Mouse (Mus musculus) cerebellum, adult (tissue): ENCODE measurements around the gene Tcam1.

Experiments used
- ATAC-seq: cut with Nextera tagmentation; 2 replicates; pipeline ENCODE4 v1.9.2; 2017; ENCODE audit warnings: mild to moderate bottlenecking, moderate library complexity, mixed read lengths; ENCODE audit not compliant: insufficient number of reproducible peaks, low FRiP score, low TSS enrichment

The Tcam1 gene

DNA sequence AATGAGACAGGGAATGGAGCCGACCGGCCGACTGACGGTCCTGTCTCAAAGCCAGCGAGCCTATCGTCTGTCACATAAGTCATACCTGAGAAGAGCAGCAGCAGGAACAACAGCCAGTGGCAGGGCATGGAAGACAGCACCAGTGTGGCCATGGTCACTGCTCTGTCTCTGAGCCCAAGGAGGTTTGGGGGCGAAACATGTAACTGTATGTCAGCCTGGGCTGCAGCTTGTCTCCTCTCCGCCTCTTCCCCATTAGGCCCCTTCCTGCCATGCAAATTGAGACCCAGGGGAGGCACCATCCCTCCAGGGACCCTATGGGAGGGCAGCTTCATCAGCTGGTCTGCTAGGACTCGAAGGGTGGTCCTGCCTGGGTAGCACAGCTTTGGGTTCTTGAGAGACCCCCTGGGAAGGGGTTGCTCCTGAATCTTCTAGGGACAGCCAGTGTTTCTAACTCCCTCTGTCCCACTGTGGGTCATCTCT, 37.9 kb downstream of the Tcam1 start, which contains the start of gene Cd79b:
TSS of gene Cd79b (minus strand) at position 430 of the 480 bp plus-strand sequence.
- no peak for ATAC-seq

DNA sequence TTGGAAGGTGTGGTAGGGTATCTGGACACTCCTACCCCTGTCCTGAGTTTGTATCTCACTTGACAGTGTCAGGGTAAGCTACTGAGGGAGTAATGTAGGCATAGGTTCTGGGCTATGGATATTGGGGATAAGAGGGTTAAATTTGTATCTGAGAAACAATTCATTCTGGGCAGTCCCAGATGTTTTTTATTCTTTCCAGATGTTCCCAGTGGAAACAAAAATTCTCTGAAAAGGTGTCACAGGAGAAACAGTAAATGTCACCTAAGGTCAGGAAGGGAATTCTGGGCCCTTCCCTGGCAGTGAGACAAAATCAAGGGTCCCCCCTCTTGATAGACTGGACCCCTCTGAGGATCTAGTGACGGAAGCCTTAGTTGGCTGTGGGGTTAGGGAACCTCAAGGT, 39.9 kb downstream of the Tcam1 start:
- ATAC-seq, result no peak

DNA sequence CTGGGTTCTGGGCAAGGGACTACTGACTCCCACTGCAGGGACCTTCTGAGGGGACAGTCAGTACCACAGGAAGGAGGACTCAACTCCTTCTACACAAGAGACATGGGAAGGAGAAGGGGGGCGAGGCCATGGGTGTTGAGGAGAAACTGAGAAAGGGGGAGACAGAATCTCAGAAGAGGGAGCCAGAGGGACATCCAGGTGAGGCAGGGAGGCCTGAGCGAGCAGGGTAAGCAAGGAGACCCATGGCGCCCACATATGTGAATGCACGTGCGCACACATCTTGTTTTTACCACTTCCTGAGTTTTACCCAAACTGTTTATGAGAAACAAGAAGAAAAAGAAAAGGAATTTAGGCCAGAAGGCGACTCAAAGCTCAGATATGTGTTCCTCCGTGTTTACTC, 41.3 kb downstream of the Tcam1 start:
- ATAC-seq, result no peak

DNA sequence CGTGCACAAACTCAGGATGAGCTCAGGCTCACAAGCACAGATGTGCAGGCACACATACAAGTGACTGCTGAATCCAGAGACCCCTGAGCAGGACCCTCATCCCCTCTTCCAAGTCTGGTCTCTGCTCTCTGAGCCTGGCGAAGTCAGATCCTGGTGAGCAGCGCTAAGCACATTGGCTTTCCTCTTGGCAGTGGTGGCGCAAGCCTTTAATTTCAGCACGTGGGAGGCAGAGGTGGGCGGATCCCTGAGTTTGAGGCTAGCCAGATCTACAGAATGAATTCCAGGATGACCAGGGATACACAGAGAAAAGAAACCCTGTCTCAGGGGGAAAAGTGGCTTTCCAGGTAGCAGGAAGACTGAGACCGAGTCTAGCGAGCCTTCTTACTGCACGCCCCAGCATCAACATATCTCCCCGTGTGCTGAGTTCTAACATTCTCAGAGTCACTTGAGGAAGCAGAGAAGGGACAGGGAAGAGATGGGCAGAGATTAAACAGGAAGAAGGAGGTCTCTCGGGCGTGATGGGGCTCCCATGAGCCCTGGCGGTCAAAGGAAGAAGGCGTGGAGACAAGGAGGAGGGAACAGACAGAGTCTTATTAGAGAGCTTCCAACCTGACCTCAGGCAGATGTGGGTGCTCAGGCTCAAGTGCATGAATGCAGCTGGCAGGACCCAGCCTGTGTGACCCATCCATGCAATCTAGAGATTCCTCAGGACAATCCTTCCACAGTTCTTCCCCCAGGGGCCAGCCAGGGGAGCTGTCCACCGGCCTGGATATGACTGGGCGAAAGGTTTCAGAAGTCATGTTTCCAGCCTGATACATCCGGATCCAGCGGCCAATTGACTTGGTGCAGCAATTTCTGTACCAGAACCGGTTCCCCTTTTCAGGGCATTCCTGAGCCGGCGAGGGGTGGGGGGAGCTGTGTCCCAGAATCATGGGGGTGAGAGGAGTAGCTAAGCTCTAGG, 42.2 kb downstream of the Tcam1 start:
- no peak for ATAC-seq

DNA sequence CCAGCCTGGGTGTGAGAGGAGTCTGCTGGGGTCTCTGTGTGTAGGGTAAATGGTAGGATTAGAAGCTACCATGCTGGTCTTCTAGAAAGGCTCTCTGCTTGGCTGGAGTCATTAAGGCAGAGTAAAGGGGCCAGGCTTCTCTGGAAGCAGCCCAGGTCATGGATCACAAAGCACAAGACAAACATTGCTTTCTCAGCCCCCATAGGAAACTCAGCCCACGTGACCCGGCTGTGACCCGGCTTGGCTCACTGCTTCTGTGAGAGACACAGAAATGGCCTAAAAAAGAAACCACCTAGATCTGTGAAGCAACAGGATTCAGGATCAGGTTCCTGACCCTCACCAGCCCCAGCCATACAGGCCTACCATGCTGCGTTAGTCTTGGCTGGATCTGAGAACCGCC, 48.4 kb downstream of the Tcam1 start:
- no peak for ATAC-seq

DNA sequence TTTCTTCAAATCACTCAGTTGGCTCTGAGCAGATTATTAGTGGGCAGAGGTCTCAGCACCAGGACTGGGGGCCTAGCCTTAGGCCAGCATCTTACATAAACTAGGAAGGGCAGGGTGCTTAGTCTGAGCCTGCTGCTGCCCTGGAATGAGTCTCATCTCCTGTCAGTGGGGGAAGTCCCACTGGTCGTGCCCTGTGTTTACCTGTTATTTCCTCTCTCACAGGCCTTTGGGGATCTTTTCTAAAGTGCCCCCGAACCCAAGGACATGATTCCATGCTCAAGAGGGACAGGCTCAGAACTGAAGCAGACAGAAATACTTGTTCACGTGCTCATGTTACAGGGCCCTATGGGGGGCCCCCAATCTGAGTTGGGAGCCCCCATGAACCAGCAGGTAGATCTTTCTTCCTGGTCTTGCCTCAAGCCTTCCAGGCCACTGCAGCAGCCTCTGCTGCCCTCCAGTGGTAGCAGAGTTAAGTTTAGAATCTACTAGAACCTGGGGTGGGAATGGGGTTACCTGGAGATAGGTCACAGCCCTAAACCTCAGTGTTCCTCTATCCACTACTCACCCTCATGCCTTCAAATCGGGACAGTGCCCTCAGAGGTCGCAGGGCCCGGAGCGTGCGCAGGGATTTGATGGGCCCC, 49.2 kb downstream of the Tcam1 start:
- ATAC-seq, result peak; percentile 45; the same call in 1 of the 2 replicates

DNA sequence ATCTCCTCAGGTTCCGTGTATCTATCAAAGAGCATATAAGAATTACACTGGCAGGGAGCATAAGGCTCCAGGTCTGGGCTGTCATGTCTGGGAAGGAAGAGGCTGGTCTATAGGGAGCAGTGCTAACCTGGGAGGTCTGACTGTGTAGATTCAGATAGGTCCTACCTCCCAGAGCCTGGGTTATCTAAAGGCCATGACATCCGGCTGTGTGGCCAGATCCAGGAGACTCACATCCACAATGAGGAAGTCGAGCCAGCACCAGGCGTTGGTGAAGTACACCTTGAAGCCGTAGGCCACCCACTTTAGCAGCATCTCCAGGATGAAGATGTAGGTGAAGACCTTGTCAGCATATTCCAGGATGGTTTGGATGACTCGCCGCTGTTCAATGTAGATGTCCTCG, 50.0 kb downstream of the Tcam1 start:
- ATAC-seq, result no peak

DNA sequence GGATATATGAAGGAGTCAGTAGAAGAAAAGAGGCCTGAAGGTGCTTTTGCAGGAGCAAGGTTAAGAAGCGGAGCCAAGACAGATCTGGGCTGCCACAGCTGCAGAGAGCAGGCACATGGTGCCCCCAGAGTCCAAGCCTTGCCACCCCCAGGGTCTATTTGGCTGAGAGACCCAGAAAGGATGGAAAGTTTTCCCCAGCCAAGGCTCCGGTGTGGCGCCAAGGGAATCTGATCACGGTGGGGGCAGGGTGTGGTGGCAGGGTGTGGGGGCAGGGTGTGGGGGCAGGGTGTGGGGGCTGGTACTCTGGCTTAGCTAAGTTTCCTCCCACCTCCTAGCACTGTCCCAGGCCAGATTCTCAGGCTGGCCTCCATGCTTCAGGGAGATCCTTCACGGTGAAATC, 52.0 kb downstream of the Tcam1 start:
- no peak for ATAC-seq

DNA sequence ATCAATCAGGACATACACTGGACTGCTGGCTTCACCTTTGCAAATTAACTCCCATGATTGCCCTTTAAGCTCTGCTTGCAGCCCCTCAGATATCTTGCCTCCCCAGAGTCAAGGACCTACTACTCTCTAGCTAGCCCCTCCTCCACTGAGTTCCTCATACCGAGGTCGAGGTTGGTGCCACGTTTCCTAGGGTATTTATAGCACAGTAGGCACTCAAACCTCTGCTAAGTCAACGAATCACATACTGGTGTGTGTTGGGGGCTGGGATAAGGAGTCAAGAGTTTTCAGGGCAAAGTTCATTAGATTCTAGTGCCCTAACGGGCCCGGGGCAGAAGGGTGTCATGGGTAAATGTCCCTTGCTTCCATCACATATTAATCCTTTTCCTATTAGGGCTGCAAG, 52.7 kb downstream of the Tcam1 start:
- no peak for ATAC-seq

DNA sequence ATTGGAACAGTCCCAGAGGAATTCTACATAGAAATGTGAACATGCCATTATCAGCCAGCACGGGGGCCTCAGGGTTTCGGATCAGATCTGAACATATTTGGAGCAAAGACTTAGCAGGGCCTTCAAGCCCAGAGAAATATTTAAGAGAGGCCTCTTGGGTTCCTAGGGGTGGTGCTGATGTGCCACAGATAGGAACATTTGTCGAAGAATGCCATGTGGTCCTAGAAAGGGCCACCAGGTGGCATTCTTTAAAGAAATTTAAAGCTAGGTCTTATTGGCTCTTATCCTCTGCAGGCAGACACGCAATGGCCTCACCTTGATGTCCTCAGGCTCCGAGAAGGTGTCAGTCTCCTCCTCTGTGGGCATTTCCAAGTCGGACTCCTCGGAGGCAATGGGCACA, 53.2 kb downstream of the Tcam1 start:
- no peak for ATAC-seq

DNA sequence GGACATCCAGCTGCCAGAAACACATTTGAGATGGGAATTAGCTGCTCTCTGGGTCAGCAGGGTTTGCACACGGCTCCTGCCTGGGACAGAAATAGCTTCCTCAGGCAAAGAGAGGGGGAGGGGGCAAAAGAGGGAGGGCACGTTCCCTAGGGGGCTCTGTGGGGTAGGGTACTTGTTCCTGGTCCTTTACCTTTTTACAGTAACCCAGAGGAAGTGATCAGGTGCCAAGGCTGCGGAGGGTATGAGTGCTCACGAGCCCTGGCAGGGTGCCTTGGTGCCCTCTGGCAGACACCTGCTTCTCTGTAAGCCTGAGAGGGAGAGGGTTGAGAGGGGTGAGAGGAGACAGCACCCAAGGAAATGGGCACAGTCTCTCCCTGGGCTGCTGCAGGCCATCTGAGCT, 56.0 kb downstream of the Tcam1 start:
- ATAC-seq, result no peak

DNA sequence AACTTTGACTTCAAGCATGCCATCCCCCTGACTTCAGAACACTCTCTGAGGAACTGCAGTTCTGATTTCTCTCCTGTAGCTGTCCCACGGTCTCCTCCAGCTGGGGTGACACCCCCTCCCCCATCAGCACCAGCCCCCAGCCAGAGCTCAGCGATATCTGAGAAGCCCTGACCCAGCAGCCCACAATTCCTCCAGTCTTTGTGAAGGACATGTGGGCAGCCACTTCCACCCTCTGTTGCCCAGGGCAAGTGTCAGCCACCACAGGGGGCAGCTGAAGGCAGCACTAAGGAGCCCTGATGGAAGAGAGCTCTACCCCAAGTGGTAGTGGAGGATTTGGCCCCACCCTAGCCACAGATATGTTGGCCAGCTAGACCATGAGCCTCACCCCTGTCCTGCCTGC, 57.6 kb downstream of the Tcam1 start:
- ATAC-seq, result no peak

DNA sequence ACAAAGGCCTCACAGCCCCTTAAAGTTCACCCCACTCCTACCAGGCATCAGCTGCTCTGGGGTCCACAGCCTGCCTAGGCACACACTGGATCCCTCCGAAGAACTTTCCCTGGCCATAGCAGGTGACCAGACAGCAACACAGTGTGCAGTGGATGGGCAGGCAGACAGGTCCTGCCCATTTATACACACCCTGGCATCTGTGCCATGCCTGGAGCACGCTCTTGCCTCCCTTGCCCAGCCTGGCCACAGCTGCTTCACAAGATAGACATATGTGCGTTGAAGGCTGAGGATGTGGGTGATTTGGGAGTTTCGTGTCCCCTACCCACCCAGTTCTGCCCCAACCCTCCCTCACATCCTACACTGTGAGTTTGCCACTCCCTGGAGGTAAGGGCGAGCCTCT, 61.6 kb downstream of the Tcam1 start:
- no peak for ATAC-seq
